Mouse (Mus musculus) ES-Bruce4 (cell line): ENCODE measurements around the gene Rusc2.

ENCODE experiments used
- CTCF ChIP-seq: IDR thresholded peaks from one replicate; pipeline ENCODE4 v1.8.1; 2011; ENCODE audit warnings: low read depth, low read length
- POLR2A ChIP-seq: IDR thresholded peaks from one replicate; pipeline ENCODE4 v1.8.1; 2011; ENCODE audit warnings: low read length; ENCODE audit not compliant: insufficient read depth

GRCm38 (mm10) chr4:43398829-43399331 is 17.1 kb downstream of the Rusc2 start:
- no peak for TF ChIP-seq CTCF
- no peak for TF ChIP-seq POLR2A
